Mouse (Mus musculus) lung, embryonic 16.5 days (tissue): ENCODE results near the gene Cypt14. TPM values are rescaled to one million over a fixed set of nuclear protein-coding genes. Genes with fewer than 3 reads are reported as not detected.
"Not testable (repeated sequence)": the region's sequence is repeated elsewhere in the genome, so short reads cannot be mapped to it uniquely, and the experiment has no call there.

Source experiments
- ATAC-seq: fragments of 200-750 bp; cut with Nextera tagmentation; 2 replicates; pipeline ENCODE4 v1.8.0; 2017; ENCODE audit warnings: low read depth, mild to moderate bottlenecking, moderate library complexity
- H3K27ac ChIP-seq: fragments of 300-500 bp; sonication (generic); 2 replicates; pipeline ENCODE4 v1.5.1; 2014; ENCODE audit warnings: mild to moderate bottlenecking, control low read depth, low read length
- H3K27me3 ChIP-seq: fragments of 300-500 bp; sonication (generic); 2 replicates; pipeline ENCODE4 v1.6.1; 2014; ENCODE audit warnings: low read depth, low read length, mixed read lengths; ENCODE audit not compliant: control insufficient read depth, insufficient read depth
- H3K36me3 ChIP-seq: fragments of 300-500 bp; sonication (generic); 2 replicates; pipeline ENCODE4 v1.6.1; 2014; ENCODE audit warnings: low read length; ENCODE audit not compliant: control insufficient read depth, insufficient read depth
- H3K4me1 ChIP-seq: fragments of 300-500 bp; sonication (generic); replicated peaks from 2 replicates; pipeline ENCODE4 v1.6.1; 2014; ENCODE audit warnings: low read length, mixed read lengths; ENCODE audit not compliant: control insufficient read depth, insufficient read depth
- H3K4me2 ChIP-seq: fragments of 300-500 bp; sonication (generic); 2 replicates; pipeline ENCODE4 v1.6.1; 2014; ENCODE audit warnings: low read depth, low read length, control low read depth
- H3K4me3 ChIP-seq: fragments of 300-500 bp; sonication (generic); 2 replicates; pipeline ENCODE4 v1.5.1; 2014; ENCODE audit warnings: mild to moderate bottlenecking, low read length, control low read depth
- H3K9ac ChIP-seq: fragments of 300-500 bp; sonication (generic); 2 replicates; pipeline ENCODE4 v1.6.1; 2014; ENCODE audit warnings: low read length, control low read depth
- H3K9me3 ChIP-seq: fragments of 300-500 bp; sonication (generic); 2 replicates; pipeline ENCODE4 v1.6.1; 2016; ENCODE audit warnings: low read length; ENCODE audit not compliant: control insufficient read depth
- WGBS: fragments of 180-500 bp; shearing (Covaris S2); extraction: QIAGEN DNeasy Blood & Tissue Kit; methylation state at CpG from one replicate; pipeline ENCODE4 v1.1.7; 2014; 5-methylcytosine and 5-hydroxymethylcytosine counted together
- polyA plus RNA-seq: library from polyadenylated mRNA; unstranded; fragments of >200 nt; fragmentation: Nextera tagmentation; extraction: Ambion mirVana; gene quantifications from 2 replicates; pipeline ENCODE4 v1.2.1, GENCODE M21; 2015

Gene Cypt14
- not detected in 2 replicates for polyA plus RNA-seq

DNA sequence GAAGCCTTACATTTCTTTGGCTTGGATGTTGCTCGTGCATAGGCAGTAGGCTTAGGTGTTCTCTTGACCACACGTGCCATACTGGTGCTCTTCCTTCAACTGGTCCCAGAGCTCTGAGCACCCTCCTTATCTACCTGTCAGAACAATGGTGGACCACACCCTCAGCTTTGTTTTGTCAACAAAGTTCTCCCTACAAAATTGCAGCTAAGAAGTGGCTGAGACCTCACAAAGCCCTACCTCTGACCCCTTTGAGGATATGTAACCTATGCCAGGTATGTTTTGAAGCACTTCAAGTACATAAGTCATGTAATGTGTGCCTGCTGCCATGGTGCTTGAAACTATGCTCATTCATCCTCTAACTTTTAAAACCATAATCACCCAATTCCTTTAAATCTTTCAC lies at the start of gene Cypt14:
Gene Cypt14 (minus strand): TSS at position 101 of the 400 bp plus-strand sequence.
- H3K36me3 ChIP-seq, H3K27me3 ChIP-seq, H3K9ac ChIP-seq, H3K9me3 ChIP-seq, H3K4me3 ChIP-seq, H3K27ac ChIP-seq, H3K4me2 ChIP-seq, ATAC-seq, H3K4me1 ChIP-seq: not testable (repeated sequence)
- 56% methylated on average over 2 of the region's 2 CpGs for WGBS
